Mouse (Mus musculus) G1E (cell line): ENCODE results near the gene Gpr179. TPM values are rescaled to one million over a fixed set of nuclear protein-coding genes. Genes with fewer than 3 reads are reported as not detected.

Experiments used
- ATAC-seq: 2 replicates; pipeline ENCODE4 v1.8.0; 2016; ENCODE audit warnings: mild to moderate bottlenecking; ENCODE audit not compliant: insufficient number of reproducible peaks, poor library complexity, low FRiP score, severe bottlenecking; ENCODE audit errors: extremely low read depth
- DNase-seq: peaks from one replicate; pipeline ENCODE4 v3.0.0; 2012; ENCODE audit warnings: low spot score
- H3K27me3 ChIP-seq: 2 replicates; pipeline ENCODE4 v1.6.1; 2012; ENCODE audit warnings: mild to moderate bottlenecking, low read length, inconsistent platforms; ENCODE audit not compliant: insufficient read depth
- H3K36me3 ChIP-seq: replicated peaks from 2 replicates; pipeline ENCODE3; 2012; ENCODE audit warnings: mild to moderate bottlenecking, inconsistent platforms
- H3K4me1 ChIP-seq: 2 replicates; pipeline ENCODE4 v1.6.1; 2012; ENCODE audit warnings: low read depth, low read length, inconsistent platforms, mixed read lengths; ENCODE audit not compliant: insufficient read depth
- H3K4me3 ChIP-seq: 2 replicates; pipeline ENCODE4 v1.5.1; 2012; ENCODE audit warnings: low read depth, mild to moderate bottlenecking, inconsistent platforms, low read length, moderate library complexity, mixed read lengths
- H3K9me3 ChIP-seq: replicated peaks from 2 replicates; pipeline ENCODE4 v1.6.1; 2012; ENCODE audit warnings: inconsistent platforms
- CTCF ChIP-seq: IDR thresholded peaks from 2 replicates; pipeline ENCODE4 v1.5.1; 2012; ENCODE audit warnings: low read depth, low read length, inconsistent platforms, mixed read lengths
- GATA1 ChIP-seq: IDR thresholded peaks from 2 replicates; pipeline ENCODE4 v1.6.1; 2012; ENCODE audit warnings: borderline replicate concordance, low read length, inconsistent platforms, mixed read lengths
- GATA2 ChIP-seq: IDR thresholded peaks from 2 replicates; pipeline ENCODE4 v1.6.1; 2012; ENCODE audit warnings: low read depth, low read length, inconsistent platforms, borderline replicate concordance
- POLR2AphosphoS5 ChIP-seq: IDR thresholded peaks from 2 replicates; pipeline ENCODE4 v1.6.1; 2012; ENCODE audit warnings: low read depth, low read length, inconsistent platforms; ENCODE audit not compliant: insufficient replicate concordance
- TAL1 ChIP-seq: conservative IDR thresholded peaks from 2 replicates; pipeline ENCODE4 v1.6.1; 2012; ENCODE audit warnings: low read depth, low read length, inconsistent platforms, mixed read lengths
- polyA plus RNA-seq: library from polyadenylated mRNA; stranded (reverse); fragments of >175 nt; gene quantifications from 2 replicates; pipeline ENCODE4 v1.2.3, GENCODE M21; 2012
- total RNA-seq, 2 experiments: library from RNA; stranded (forward) in 1 of 2; stranded (reverse) in 1 of 2; fragments of 200-1000 nt in 1 of 2; fragments of >200 nt in 1 of 2; fragmentation: Nextera tagmentation in 1 of 2; gene quantifications; 2 replicates each; pipeline ENCODE4 v1.2.3; 2014 to 2017

Gpr179 gene
- total and polyA plus RNA-seq, 3 experiments: 0.01 to 0.11 TPM; not detected in 1

DNA sequence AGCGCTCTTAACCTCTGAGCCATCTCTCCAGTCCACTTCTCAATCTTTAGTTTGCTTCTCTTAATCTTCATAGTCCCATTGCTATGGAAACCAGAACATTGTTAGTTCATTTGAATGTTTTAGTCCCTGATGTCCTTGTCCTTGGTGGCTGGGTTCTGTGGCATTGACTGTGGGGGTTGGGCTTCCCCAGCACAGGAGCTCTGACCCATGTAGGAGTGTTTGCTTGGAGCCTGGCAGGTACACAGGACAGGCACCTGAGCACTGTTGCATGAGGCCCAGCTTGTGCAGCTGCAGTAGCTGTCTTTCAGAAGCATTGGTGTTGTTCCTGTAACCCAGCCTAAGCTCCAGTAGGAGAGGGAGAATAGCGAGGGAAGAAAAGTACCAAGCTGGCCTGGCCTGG lies 35.9 kb upstream of the Gpr179 start:
- Histone ChIP-seq H3K4me1 (no peaks in the 10 kb centered on the region), H3K27me3 (no peaks in the 10 kb centered on the region), H3K36me3 (peaks cover 90% of the 10 kb centered on the region), H3K4me3 (no peak overlapping the region), H3K9me3 (no peaks in the 10 kb centered on the region)
- no peak for TF ChIP-seq CTCF
- no peak for TF ChIP-seq POLR2AphosphoS5
- TF ChIP-seq GATA2: no peak
- no peak for TF ChIP-seq TAL1
- TF ChIP-seq GATA1: no peak
- DNase-seq: no peak
- ATAC-seq: no peak

GRCm38 (mm10) chr11:97383764-97384163 lies 31.9 kb upstream of the Gpr179 start:
- no peaks in the 10 kb centered on the region for H3K4me1 ChIP-seq
- peaks cover 77% of the 10 kb centered on the region for H3K36me3 ChIP-seq
- no peak for DNase-seq
- no peak for ATAC-seq
- TF ChIP-seq TAL1 (no peak), GATA2 (no peak), CTCF (no peak)
- no peak overlapping the region for H3K4me3 ChIP-seq
- no peaks in the 10 kb centered on the region for H3K9me3 ChIP-seq
- no peaks in the 10 kb centered on the region for H3K27me3 ChIP-seq

GRCm38 (mm10) chr11:97383017-97383416 lies 31.1 kb upstream of the Gpr179 start:
- no peaks in the 10 kb centered on the region for H3K9me3 ChIP-seq
- no peak overlapping the region for H3K4me3 ChIP-seq
- peaks cover 78% of the 10 kb centered on the region for H3K36me3 ChIP-seq
- no peak for ATAC-seq
- no peak for DNase-seq
- no peaks in the 10 kb centered on the region for H3K27me3 ChIP-seq
- H3K4me1 ChIP-seq: no peaks in the 10 kb centered on the region
- no peak for TF ChIP-seq TAL1
- TF ChIP-seq POLR2AphosphoS5: no peak
- no peak for TF ChIP-seq GATA2
- no peak for TF ChIP-seq CTCF
- no peak for TF ChIP-seq GATA1

DNA sequence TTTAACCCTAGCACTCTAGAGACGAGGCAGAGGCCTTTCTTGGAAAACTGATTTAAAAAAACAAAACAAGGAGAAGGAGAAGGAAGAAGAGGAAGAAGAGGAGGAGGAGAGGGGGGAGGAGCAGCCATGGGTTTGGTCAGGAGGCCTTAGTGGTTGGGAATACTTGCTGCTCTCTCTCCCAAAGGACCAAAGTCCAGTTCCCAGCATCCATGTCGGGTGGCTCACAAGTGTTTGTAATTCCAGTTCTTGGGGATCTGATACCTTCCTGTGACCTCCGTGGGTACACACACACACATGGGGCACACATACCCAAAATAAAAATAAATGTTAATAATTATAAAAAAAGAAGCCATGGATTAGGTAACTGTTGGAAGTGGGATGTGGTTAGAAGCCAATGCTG lies 28.2 kb upstream of the Gpr179 start:
- Histone ChIP-seq H3K9me3 (no peaks in the 10 kb centered on the region), H3K36me3 (peaks cover 80% of the 10 kb centered on the region), H3K27me3 (no peaks in the 10 kb centered on the region), H3K4me3 (no peak overlapping the region), H3K4me1 (no peaks in the 10 kb centered on the region)
- no peak for ATAC-seq
- TF ChIP-seq TAL1: no peak
- TF ChIP-seq GATA1: no peak
- no peak for TF ChIP-seq POLR2AphosphoS5
- no peak for TF ChIP-seq CTCF
- no peak for TF ChIP-seq GATA2
- DNase-seq: no peak

DNA sequence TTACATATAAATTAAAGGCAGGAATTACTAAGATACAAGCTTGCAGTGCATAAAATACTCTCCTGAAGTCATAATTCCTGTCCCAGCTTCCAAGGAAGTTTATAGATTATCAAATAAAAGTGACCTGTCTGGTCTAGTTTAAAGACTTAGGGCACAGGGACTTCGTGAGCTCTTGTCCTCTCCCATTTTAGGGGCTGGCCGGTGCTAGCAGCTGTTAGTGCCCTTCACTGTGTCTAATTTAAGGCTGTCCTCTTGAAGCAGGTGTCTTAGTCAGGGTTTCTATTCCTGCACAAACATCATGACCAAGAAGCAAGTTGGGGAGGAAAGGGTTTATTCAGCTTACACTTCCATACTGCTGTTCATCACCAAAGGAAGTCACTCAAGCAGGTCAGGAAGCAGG lies 21.5 kb upstream of the Gpr179 start:
- no peak for ATAC-seq
- no peak for TF ChIP-seq TAL1
- TF ChIP-seq POLR2AphosphoS5: no peak
- TF ChIP-seq GATA1: no peak
- no peak for TF ChIP-seq GATA2
- TF ChIP-seq CTCF: no peak

DNA sequence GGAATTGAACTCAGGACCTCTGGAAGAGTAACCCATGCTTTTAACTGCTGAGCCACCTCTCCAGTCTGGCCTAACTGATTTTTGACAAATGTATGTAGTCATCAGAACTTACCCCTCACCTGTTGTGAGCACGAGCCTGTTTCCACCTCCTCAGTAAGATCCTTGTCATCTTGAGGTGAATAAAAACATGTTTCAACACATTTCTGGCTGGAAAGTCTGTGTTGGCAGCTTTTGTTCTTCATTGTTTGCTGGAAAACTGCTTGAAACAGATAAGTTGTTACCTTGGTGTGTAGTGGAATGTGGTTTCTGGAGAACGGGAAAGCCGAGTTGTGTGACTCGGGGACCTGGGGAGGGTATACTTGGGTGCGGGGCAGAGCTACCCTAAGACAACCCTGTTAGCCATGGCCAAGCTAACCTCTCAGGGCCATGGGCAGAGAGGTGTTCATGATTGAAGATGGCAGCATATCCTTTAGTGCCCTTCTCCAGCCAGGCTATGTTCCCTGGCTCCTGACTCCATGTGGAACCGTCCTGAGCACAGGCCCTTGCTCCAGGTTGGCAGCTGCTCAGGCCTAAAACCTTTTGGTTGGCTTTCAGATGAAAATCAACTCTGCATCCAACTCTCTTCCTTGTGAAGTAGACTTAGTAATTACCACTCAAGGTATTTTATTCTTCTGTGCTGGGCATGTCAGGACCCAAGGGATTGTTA lies 20.4 kb upstream of the Gpr179 start:
- Histone ChIP-seq H3K4me1 (peaks cover 3% of the 10 kb centered on the region; the same call in 1 of the 2 replicates), H3K27me3 (no peaks in the 10 kb centered on the region), H3K36me3 (peaks cover 76% of the 10 kb centered on the region), H3K4me3 (no peak overlapping the region), H3K9me3 (no peaks in the 10 kb centered on the region)
- DNase-seq (no peak), ATAC-seq (no peak)
- no peak for TF ChIP-seq TAL1
- no peak for TF ChIP-seq GATA2
- TF ChIP-seq POLR2AphosphoS5: no peak
- no peak for TF ChIP-seq CTCF
- no peak for TF ChIP-seq GATA1

More for the DNA sequence above, 21.5 kb upstream of the Gpr179 start:
- H3K4me3 ChIP-seq: no peak overlapping the region
- H3K4me1 ChIP-seq: no peaks in the 10 kb centered on the region
- H3K27me3 ChIP-seq: no peaks in the 10 kb centered on the region
- no peak for DNase-seq
- H3K36me3 ChIP-seq: peaks cover 79% of the 10 kb centered on the region
- no peaks in the 10 kb centered on the region for H3K9me3 ChIP-seq
